Mouse (Mus musculus): ENCODE measurements around the gene Myoz1. TPM values are rescaled to one million over a fixed set of nuclear protein-coding genes. Genes with fewer than 3 reads are reported as not detected.
"Not testable (repeated sequence)": the region's sequence is repeated elsewhere in the genome, so short reads cannot be mapped to it uniquely, and the experiment has no call there.

The Myoz1 gene
- total RNA-seq (2021): not detected
- long read RNA-seq: 0 reads

DNA sequence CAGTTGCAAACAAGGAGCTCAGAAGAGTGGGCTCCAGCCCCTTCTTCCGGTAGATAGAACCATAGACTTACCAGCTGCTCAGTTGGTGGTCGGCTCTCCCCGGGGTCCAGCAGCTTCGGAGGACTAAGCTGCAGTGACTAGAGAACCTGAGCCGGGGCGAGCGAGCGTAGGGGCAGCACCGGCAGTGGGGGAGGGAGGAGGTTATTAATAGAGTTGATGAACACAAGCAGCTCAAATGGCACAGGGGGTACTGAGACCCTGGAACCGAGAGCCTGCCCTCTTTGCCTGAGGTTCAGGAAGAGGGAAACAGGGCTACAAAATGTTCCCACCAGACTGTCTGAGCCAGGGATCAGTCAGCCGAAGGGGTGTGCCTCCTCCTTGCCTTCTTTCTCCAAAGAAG lies at the start of gene Myoz1:
Gene Myoz1 (minus strand): TSS at position 180 of the 400 bp plus-strand sequence.
- DNase-seq (ENCODE audit: low spot score in 2 of 2): no peak

DNA sequence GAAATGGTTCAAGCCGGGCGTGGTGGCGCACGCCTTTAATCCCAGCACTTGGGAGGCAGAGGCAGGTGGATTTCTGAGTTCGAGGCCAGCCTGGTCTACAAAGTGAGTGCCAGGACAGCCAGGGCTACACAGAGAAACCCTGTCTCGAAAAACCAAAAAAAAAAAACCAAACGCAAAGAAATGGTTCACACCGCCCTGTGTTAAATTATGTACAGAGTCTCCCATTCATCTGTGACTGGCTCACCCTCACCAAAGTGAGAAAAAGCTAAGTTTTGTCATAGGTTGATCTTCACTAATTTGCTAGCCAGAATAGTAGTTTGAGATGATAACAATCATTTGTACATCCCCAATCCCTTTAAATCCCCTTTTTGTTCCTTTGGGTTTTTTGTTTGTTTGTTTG lies 47.1 kb upstream of the Myoz1 start:
- DNase-seq (ENCODE audit: low spot score in 2 of 2): not testable (repeated sequence)

DNA sequence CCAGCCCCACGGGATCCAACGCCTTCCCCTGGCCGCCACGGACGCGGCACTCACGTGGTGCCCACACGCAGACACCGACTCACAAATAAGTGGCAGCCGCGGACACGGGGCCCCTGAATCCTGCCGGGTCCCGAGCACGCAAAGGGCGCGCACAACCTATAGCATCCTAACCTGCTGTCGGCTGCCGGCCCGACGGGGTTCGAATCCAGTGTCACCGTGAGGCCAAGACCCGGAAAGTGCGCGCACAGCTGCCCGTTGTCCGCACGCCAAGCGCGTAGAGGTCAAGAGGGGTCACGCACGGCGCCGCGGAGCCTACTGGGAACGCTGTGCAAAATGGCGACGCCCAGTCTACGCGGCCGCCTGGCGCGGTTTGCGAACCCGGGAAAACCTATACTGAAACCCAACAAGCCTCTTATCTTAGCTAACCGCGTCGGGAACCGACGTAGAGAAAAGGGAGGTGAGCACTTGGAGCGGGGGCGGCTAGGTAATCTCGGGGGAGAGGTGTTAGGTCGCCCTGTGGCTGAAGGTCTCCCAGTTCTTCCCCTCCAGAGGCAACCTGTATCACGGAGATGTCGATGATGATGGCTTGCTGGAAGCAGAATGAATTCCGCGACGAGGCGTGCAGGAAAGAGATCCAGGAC lies 46.5 kb upstream of the Myoz1 start, which contains the start of gene Chchd1:
Gene Chchd1 (plus strand): TSS at position 266 of the 641 bp plus-strand sequence.
- DNase-seq (ENCODE audit: low spot score in 2 of 2): peak; percentile 84 to 95

DNA sequence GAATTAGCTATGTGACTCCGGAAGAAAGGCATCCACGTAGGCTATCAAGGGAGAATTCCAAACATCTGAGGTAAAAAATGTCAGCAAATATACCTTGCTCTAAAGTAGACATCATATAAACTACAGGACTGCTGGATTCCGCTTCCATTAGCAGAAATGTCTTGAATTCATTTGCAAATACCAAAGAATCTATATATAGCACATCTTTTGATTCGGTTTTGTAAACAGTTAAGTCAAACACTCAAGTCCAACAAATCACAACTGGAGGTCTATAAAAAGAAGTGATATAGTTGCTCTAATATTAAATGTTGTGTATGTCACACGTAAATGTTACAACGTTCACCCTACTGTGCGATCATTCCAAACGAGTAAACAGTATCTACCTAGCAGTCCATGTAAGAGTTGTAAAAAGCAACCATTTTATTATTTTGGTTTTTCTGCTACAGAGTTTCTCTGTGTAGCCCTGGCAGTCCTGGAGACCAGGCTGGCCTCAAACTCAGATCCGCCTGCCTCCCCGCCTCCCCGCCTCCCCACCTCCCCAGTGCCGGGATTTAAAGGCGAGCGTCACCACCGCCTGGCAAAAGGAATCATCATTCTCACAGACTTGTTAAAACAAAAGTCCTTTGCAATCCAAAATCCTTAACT lies 45.9 kb upstream of the Myoz1 start:
- no peak for DNase-seq (ENCODE audit: low spot score in 2 of 2)

DNA sequence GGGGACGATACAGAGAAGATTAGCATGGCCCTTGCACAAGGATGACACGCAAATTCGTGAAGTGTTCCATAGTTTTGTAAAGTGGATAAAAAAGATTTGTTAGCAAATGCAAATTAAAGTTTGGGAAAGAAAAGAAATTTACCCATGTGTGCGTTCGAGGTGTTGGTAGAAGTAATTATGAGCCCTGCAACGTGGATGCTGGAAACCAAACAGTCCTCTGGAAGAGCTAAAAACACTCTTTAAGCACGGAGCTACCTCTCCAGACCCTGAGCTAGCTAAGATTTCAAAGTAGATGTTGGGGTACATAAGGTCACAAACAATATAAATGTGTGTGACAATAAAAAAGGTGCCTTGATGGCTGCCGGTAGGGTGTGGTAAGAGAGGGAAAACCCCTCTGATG lies 45.2 kb upstream of the Myoz1 start:
- no peak for DNase-seq (ENCODE audit: low spot score in 2 of 2)

GRCm38 (mm10) chr14:20700362-20700761 lies 44.0 kb upstream of the Myoz1 start:
- DNase-seq (ENCODE audit: low spot score in 2 of 2): no peak

DNA sequence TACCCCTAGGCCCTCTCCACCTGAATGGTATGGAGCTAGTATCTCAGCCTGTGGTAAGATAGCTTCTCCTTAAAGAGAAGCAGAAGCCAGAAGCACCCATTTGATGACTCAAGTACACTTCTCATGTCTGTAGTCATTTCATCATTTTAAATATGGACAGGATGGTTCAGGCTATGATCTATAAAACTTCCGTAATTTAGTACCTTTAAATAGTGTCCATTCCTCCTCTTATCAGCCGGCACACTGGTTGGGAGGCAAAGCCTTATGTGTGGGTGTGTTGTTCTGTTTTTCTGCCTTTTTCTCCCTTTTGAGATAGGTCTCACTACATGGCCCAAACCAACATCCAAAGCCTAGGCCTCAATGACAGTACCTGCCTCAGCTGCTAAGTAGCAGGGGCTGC lies 42.2 kb upstream of the Myoz1 start:
- no peak for DNase-seq (ENCODE audit: low spot score in 2 of 2)

DNA sequence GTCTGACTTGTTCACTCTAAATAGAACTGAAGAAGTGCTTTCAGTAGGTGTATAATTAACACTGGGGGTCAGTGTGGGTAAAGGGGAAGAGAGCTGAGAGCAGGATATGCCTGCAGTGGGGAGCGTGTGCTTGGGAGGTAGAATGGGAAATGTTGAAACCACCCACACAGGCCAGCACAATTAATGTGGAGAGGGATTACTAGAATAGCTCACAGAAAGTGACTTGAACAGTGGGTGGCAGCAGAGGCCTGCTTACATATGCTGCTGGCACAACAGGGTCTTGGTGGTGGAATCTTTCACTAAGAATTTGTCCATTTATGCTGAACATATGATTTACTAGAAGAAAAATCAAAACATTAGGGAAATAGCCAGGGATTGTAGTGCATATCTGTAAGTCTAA lies 40.6 kb upstream of the Myoz1 start:
- peak in 1 of 2 experiments; percentile 87 for DNase-seq (ENCODE audit: low spot score in 2 of 2)

GRCm38 (mm10) chr14:20695761-20696520 lies 39.6 kb upstream of the Myoz1 start:
- peak in 1 of 2 experiments; percentile 21 for DNase-seq (ENCODE audit: low spot score in 2 of 2)

GRCm38 (mm10) chr14:20694884-20695760 lies 38.8 kb upstream of the Myoz1 start, which contains the start of gene Fut11:
Fut11 (plus strand) TSS chr14:20694968.
- DNase-seq (ENCODE audit: low spot score in 2 of 2): peak; percentile 84 to 85

GRCm38 (mm10) chr14:20694185-20694883 lies 38.0 kb upstream of the Myoz1 start:
- no peak for DNase-seq (ENCODE audit: low spot score in 2 of 2)

DNA sequence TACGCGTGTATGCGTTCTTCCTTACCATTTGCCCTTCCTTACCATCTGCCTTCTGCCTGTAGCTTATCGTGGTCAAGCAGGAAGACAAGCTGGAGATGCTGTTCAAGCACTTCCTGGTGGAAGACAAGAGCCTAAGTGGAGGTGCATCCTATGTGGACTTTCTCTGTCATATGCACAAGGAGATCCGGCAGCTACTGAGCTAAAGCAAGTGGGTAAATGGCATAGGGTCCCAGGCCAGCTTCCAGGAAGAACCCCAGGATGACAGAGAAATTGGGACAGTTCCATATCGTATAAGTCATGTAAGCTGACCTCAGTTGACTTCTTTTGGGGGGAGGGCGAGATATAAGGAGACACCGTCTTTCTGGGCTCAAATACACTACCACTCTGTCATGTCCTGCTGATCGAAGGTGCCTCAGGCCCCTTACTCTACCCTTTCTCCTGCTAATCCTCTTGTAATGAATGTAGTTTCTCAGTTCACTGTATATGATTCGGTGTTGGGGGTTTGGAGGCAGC lies 37.3 kb upstream of the Myoz1 start:
- no peak for DNase-seq (ENCODE audit: low spot score in 2 of 2)

DNA sequence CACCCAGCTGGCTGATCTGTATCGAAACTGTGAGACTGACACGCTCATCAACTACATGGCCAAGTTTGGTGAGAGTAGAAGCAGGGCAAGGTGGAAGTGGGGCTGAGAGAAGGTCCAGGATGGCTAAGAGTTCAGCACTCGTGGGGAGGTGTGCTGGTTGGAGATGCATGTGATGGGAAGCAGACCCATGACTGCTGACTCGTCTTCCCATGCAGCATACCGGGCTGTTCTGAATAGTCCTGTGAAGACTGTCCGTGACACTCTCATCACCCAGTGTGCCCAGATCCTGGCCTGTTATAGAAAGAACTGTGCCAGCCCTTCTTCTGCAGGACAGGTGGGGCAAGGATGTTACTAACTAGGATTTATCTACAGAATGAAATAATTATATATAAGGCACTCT lies 35.4 kb upstream of the Myoz1 start:
- DNase-seq (ENCODE audit: low spot score in 2 of 2): no peak

DNA sequence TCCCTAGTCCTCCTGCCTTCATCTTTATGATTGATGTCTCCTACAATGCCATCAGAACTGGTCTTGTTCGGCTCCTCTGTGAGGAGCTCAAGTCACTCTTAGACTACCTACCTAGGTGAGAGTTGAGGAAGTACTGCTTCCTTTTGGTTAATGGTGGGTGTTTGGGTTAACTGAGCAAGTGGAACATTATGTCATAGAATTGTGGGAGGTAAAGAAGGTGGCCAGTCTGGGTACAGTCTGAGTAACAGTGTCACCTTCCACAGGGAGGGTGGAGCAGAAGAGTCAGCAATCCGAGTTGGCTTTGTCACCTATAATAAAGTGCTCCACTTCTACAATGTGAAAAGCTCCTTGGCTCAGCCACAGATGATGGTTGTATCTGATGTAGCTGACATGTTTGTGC lies 32.7 kb upstream of the Myoz1 start:
- DNase-seq (ENCODE audit: low spot score in 2 of 2): no peak

GRCm38 (mm10) chr14:20686576-20686975 lies 30.2 kb upstream of the Myoz1 start:
- DNase-seq (ENCODE audit: low spot score in 2 of 2): peak in 1 of 2 experiments; percentile 49

DNA sequence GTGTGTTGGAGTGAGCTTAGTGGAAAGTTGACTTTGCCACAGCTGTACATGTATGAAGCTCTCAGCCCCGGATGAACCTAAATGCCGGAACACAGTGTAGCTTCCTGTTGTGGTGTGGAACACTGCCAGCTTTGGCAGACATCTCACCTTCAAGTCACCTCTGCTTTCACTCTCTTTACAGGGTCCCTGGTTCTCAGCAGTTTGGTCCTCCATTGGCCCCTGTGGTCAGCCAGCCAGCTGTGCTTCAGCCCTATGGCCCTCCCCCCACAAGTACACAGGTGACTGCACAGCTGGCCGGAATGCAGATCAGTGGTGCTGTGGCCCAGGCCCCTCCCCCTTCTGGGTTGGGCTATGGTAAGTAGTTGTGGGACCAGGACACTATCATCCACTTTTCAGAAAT lies 26.2 kb upstream of the Myoz1 start:
- DNase-seq (ENCODE audit: low spot score in 2 of 2): no peak

DNA sequence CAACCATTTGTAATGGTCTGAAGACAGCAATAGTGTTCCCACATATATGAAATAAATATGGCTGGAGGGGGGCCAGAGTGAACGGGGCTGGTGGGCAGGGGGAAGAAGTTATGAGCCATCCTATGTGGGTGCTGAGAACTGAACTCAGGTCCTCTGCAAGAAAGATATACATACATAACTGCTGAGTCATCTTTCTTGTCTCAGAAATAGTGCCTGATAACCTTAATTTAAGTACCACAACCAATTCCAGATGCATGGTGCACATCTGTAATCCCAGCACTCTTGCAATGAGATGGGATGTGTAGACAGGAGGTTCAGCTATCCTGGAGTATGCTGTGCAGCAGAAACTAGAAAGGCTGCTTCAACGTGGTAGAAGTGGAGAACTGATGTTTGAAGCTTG lies 25.4 kb upstream of the Myoz1 start:
- no peak for DNase-seq (ENCODE audit: low spot score in 2 of 2)

- no peak for DNase-seq (ENCODE audit: low spot score in 2 of 2)
These were observed 21.6 kb upstream of the Myoz1 start for GRCm38 (mm10) chr14:20677906-20678305.

- DNase-seq (ENCODE audit: low spot score in 2 of 2): peak; percentile 93 to 96
These were observed 17.9 kb upstream of the Myoz1 start, which contains the start of gene Sec24c for GRCm38 (mm10) chr14:20674064-20674833. Sec24c (plus strand) TSS chr14:20674308.

GRCm38 (mm10) chr14:20673735-20674063 lies 17.4 kb upstream of the Myoz1 start:
- DNase-seq (ENCODE audit: low spot score in 2 of 2): no peak

Measured in layer of hippocampus, adult 18-20 months (tissue).